Mouse (Mus musculus) liver, postnatal 0 days (tissue): ENCODE data around the gene Irgq.

Source experiments
- CTCF ChIP-seq: sonication (generic); IDR thresholded peaks from 2 replicates; pipeline ENCODE4 v1.5.1; 2016; ENCODE audit warnings: antibody characterized with exemption, low read depth
- EP300 ChIP-seq: IDR thresholded peaks from 2 replicates; pipeline ENCODE4 v1.6.1; 2016; ENCODE audit warnings: antibody characterized with exemption, low read depth, mild to moderate bottlenecking

- no peak for TF ChIP-seq CTCF
- TF ChIP-seq EP300 = no peak
Observed at GRCm38 (mm10) chr7:24525686-24526420, 4.6 kb upstream of the Irgq start.
